Mouse (Mus musculus) lung, adult 18-20 months (tissue): Measurements from ENCODE around the gene Sgf29.

Experiments used
- DNase-seq, 2 experiments: peaks; one replicate each; pipeline ENCODE4 v3.0.0; 2022; ENCODE audit warnings: mixed read lengths in 2 of 2

Gene Sgf29

DNA sequence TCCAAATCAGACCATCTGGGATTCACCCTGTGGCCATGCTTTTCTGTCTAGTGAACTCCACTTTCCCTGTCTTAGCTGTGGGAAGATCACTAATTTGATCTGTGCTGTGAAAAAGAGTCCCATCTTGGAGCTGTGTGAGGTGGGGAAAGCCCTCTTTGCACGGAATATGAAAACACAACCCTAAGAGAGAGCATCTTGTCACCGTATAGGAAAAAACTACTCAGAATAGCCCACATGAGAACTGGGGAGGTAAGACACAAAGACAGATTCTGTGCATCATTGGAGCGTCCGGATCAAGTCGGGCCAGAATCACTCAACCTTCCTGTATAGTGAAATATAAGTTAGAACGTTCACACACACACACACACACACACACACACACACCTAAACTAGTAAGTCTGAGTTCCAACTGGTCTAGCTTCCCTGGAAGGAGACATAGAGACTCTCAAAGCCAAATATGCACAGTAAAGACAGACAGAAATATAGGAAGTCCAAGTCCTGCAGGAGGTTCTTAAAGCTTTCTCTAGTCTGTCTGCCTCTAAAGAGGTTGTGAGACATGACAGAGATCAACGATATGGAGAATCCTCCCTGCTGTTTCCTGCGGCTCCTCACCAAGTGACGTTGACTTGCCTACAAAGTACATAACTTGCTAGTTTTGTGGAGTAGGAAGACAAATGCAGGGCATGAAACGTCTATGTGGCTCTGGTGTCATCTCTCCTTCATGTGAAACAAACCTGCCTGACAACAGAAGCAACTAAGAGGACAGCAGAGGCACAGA, 59.3 kb downstream of the Sgf29 start:
- no peak for DNase-seq

DNA sequence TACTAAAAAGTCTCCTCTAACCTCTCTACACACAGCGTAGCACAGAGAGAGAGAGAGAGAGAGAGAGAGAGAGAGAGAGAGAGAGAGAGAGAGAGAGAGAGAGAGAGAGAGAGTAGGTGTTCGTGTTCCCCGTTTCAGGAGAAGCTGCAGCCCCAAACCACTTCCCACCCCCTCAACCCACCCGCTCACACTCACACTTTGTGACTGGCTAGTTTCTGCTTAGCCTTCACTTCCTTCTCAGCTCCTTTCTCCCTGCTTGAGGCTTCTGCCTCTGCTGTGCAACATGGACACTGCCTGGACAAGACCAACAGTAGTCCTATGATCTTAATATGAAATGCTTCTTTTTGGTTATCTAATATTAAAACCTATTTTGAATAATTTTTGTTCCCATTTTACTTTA, 61.2 kb downstream of the Sgf29 start:
- no peak for DNase-seq

GRCm38 (mm10) chr7:126711910-126712309, 62.8 kb downstream of the Sgf29 start:
- DNase-seq = no peak

GRCm38 (mm10) chr7:126715679-126716078, 66.6 kb downstream of the Sgf29 start:
- DNase-seq = no peak

- no peak for DNase-seq
Measured at GRCm38 (mm10) chr7:126717566-126717965, 68.5 kb downstream of the Sgf29 start.

DNA sequence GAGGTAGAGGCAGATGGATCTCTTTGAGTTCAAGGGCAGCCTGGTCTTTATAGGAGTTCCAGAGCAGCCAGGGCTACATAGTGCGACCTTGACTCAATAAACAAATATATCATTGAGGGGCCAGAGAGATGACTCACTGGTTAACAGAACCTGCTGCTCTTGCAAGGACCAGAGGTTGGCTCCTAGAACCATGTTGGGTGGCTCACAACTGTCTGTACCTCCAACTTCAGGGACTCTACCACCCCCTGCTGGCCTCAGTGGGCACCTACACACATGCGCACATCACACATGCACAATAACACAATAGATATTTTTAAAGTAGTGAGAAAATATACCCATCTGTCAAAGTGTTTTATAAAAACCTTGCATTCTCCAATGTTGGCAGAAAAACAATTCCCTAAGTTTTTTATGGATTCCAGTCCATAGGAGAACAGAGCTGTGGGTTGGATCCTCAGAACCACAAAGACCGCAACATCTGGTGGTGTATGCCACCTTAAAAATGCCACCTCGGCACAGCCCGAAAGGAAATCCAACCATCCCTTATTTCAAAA, 69.8 kb downstream of the Sgf29 start:
- no peak for DNase-seq

DNA sequence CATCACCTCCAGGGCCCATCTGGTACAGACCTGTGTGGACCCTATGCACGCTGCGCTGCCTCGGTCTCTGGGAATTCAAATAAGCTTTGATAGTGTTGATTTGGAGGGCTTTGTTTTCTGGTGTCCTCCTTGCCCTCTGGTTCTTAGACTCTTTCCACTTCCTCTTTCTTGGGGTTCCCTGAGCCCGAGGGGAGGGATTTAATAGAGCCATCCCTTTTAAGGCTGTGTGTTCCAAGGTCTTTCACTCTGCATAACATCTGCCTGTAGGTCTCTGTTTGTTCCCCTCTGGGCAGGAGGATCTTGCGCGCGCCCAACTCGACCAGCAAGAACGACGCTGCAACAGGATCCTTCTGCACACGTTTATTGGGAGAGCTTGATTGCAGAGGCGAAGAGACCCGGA, 72.5 kb downstream of the Sgf29 start:
- no peak for DNase-seq
